Mouse (Mus musculus) intestine, postnatal 0 days (tissue): ENCODE measurements around the gene Phf24. TPM values are rescaled to one million over a fixed set of nuclear protein-coding genes. Genes with fewer than 3 reads are reported as not detected.

Experiments
- ATAC-seq: fragments of 200-750 bp; cut with Nextera tagmentation; 2 replicates; pipeline ENCODE4 v1.8.0; 2017; ENCODE audit warnings: mild to moderate bottlenecking, moderate TSS enrichment, moderate library complexity
- H3K27ac ChIP-seq: fragments of 300-500 bp; sonication (generic); 2 replicates; pipeline ENCODE4 v1.5.1; 2014; ENCODE audit warnings: mild to moderate bottlenecking, low read depth, low read length, moderate library complexity
- H3K27me3 ChIP-seq: fragments of 300-500 bp; sonication (generic); replicated peaks from 2 replicates; pipeline ENCODE4 v1.6.1; 2014; ENCODE audit warnings: low read length, mixed read lengths; ENCODE audit not compliant: control insufficient read depth, insufficient read depth
- H3K36me3 ChIP-seq: fragments of 300-500 bp; sonication (generic); 2 replicates; pipeline ENCODE4 v1.6.1; 2014; ENCODE audit warnings: mild to moderate bottlenecking, moderate library complexity; ENCODE audit not compliant: control insufficient read depth, insufficient read depth
- H3K4me1 ChIP-seq: fragments of 300-500 bp; sonication (generic); replicated peaks from 2 replicates; pipeline ENCODE4 v1.6.1; 2014; ENCODE audit warnings: antibody characterized with exemption, low read length, mixed read lengths; ENCODE audit not compliant: control insufficient read depth, insufficient read depth
- H3K4me2 ChIP-seq: fragments of 300-500 bp; sonication (generic); replicated peaks from 2 replicates; pipeline ENCODE4 v1.6.1; 2014; ENCODE audit warnings: low read depth, mild to moderate bottlenecking, moderate library complexity
- H3K4me3 ChIP-seq: fragments of 300-500 bp; sonication (generic); 2 replicates; pipeline ENCODE4 v1.5.1; 2014; ENCODE audit warnings: low read depth, low read length
- H3K9ac ChIP-seq: fragments of 300-500 bp; sonication (generic); 2 replicates; pipeline ENCODE4 v1.6.1; 2014; ENCODE audit warnings: mild to moderate bottlenecking, low read depth, low read length
- H3K9me3 ChIP-seq: fragments of 300-500 bp; sonication (generic); 2 replicates; pipeline ENCODE4 v1.6.1; 2016; ENCODE audit warnings: mixed run types; ENCODE audit not compliant: control insufficient read depth
- CTCF ChIP-seq: sonication (generic); IDR thresholded peaks from 2 replicates; pipeline ENCODE4 v1.5.1; 2016; ENCODE audit warnings: low read depth, mild to moderate bottlenecking, control low read depth, antibody characterized with exemption, moderate library complexity
- WGBS: fragments of 180-500 bp; shearing (Covaris S2); extraction: QIAGEN DNeasy Blood & Tissue Kit; methylation state at CpG from one replicate; pipeline ENCODE4 v1.1.7; 2014; 5-methylcytosine and 5-hydroxymethylcytosine counted together
- polyA plus RNA-seq: library from polyadenylated mRNA; unstranded; fragments of >200 nt; fragmentation: Nextera tagmentation; extraction: Ambion mirVana; gene quantifications from 2 replicates; pipeline ENCODE4 v1.2.1, GENCODE M21; 2015

Gene Phf24
- polyA plus RNA-seq, 1 experiment from 2014 or later: 1.0 TPM

GRCm38 (mm10) chr4:42888806-42889205 is 27.7 kb upstream of the Phf24 start:
- no peak overlapping the region for H3K4me3 ChIP-seq
- no peak overlapping the region for H3K9ac ChIP-seq
- TF ChIP-seq CTCF: no peak
- no peak for ATAC-seq
- H3K9me3 ChIP-seq: no peaks in the 10 kb centered on the region
- no peaks in the 10 kb centered on the region for H3K36me3 ChIP-seq
- H3K27ac ChIP-seq: no peak overlapping the region
- no peaks in the 10 kb centered on the region for H3K4me1 ChIP-seq
- no peak overlapping the region for H3K4me2 ChIP-seq
- 93% methylated on average over 6 of the region's 6 CpGs for WGBS
- no peaks in the 10 kb centered on the region for H3K27me3 ChIP-seq

- H3K27ac ChIP-seq: no peak overlapping the region
- no peak for ATAC-seq
- 66% methylated on average over 7 of the region's 7 CpGs for WGBS
- TF ChIP-seq CTCF: no peak
- H3K27me3 ChIP-seq: no peaks in the 10 kb centered on the region
- no peaks in the 10 kb centered on the region for H3K9me3 ChIP-seq
- no peak overlapping the region for H3K4me2 ChIP-seq
- H3K36me3 ChIP-seq: no peaks in the 10 kb centered on the region
- H3K4me3 ChIP-seq: no peak overlapping the region
- no peaks in the 10 kb centered on the region for H3K4me1 ChIP-seq
- H3K9ac ChIP-seq: no peak overlapping the region
Observed at GRCm38 (mm10) chr4:42891176-42891575, 25.3 kb upstream of the Phf24 start.

DNA sequence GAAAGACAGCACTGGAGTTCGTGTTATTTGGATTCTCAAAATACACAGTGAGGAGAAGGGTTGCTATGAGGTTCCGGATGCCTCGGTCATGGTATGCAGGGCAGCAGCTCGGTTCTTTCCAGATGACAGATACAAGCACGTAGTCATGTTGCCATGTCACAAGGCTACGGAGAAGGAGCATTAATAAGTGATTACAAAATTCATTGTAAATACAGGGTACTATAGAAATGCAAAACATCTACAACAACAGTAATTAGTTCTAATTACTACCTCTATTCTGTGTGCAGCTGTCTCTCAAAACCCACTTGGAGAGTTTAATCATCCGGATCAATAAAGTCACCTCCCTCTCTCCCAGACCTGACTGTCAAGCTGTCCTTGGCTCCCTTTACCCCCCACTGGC is 21.3 kb upstream of the Phf24 start:
- Histone ChIP-seq H3K9ac (no peak overlapping the region), H3K4me1 (no peaks in the 10 kb centered on the region), H3K36me3 (no peaks in the 10 kb centered on the region), H3K4me3 (no peak overlapping the region), H3K9me3 (no peaks in the 10 kb centered on the region), H3K27me3 (no peaks in the 10 kb centered on the region), H3K4me2 (no peak overlapping the region), H3K27ac (no peak overlapping the region)
- TF ChIP-seq CTCF: no peak
- WGBS: 73% methylated on average over 7 of the region's 7 CpGs
- no peak for ATAC-seq

GRCm38 (mm10) chr4:42898914-42899313 is 17.5 kb upstream of the Phf24 start:
- Histone ChIP-seq H3K27me3 (no peaks in the 10 kb centered on the region), H3K36me3 (no peaks in the 10 kb centered on the region), H3K4me1 (no peaks in the 10 kb centered on the region), H3K4me3 (no peak overlapping the region), H3K9ac (no peak overlapping the region), H3K4me2 (no peak overlapping the region), H3K27ac (no peak overlapping the region), H3K9me3 (no peaks in the 10 kb centered on the region)
- no peak for TF ChIP-seq CTCF
- 36% methylated on average over 3 of the region's 3 CpGs for WGBS
- no peak for ATAC-seq

- Histone ChIP-seq H3K27me3 (0 out of 2 replicates have a peak, but pooled peaks cover 3% of the 10 kb centered on the region), H3K9me3 (no peaks in the 10 kb centered on the region), H3K4me3 (no peak overlapping the region), H3K4me1 (no peaks in the 10 kb centered on the region), H3K27ac (no peak overlapping the region), H3K4me2 (no peak overlapping the region), H3K36me3 (no peaks in the 10 kb centered on the region), H3K9ac (no peak overlapping the region)
- no peak for TF ChIP-seq CTCF
- 70% methylated on average over 5 of the region's 5 CpGs for WGBS
- no peak for ATAC-seq
Observed at GRCm38 (mm10) chr4:42900878-42901277, 15.6 kb upstream of the Phf24 start.

- WGBS: 48% methylated on average over 9 of the region's 9 CpGs
Observed at GRCm38 (mm10) chr4:42902174-42902573, 14.3 kb upstream of the Phf24 start.

GRCm38 (mm10) chr4:42902730-42903129 is 13.7 kb upstream of the Phf24 start:
- 84% methylated on average over 5 of the region's 5 CpGs for WGBS
- Histone ChIP-seq H3K4me1 (no peaks in the 10 kb centered on the region), H3K4me3 (no peak overlapping the region), H3K9me3 (no peaks in the 10 kb centered on the region), H3K9ac (no peak overlapping the region), H3K36me3 (no peaks in the 10 kb centered on the region), H3K27me3 (0 out of 2 replicates have a peak, but pooled peaks cover 3% of the 10 kb centered on the region), H3K4me2 (no peak overlapping the region), H3K27ac (no peak overlapping the region)
- TF ChIP-seq CTCF: no peak
- no peak for ATAC-seq

More at GRCm38 (mm10) chr4:42902174-42902573, 14.3 kb upstream of the Phf24 start:
- no peaks in the 10 kb centered on the region for H3K9me3 ChIP-seq
- ATAC-seq: no peak
- H3K4me2 ChIP-seq: no peak overlapping the region
- H3K9ac ChIP-seq: no peak overlapping the region
- no peak overlapping the region for H3K4me3 ChIP-seq
- no peak overlapping the region for H3K27ac ChIP-seq
- H3K36me3 ChIP-seq: no peaks in the 10 kb centered on the region
- no peaks in the 10 kb centered on the region for H3K4me1 ChIP-seq
- TF ChIP-seq CTCF: peak; percentile 62
- 0 out of 2 replicates have a peak, but pooled peaks cover 3% of the 10 kb centered on the region for H3K27me3 ChIP-seq
